Mouse (Mus musculus) cortical plate, adult 2 months (tissue): Measurements from ENCODE around the gene Tbxas1.

ENCODE experiments used
- CTCF ChIP-seq: fragments of 200-500 bp; IDR thresholded peaks from 2 replicates; pipeline ENCODE4 v1.5.1; 2011; ENCODE audit warnings: mild to moderate bottlenecking, control low read depth, low read length; ENCODE audit not compliant: insufficient read depth; ENCODE audit errors: extremely low read depth
- POLR2A ChIP-seq: fragments of 200-500 bp; IDR thresholded peaks from 2 replicates; pipeline ENCODE4 v1.6.1; 2011; ENCODE audit warnings: mild to moderate bottlenecking, low read length, control low read depth; ENCODE audit not compliant: insufficient read depth; ENCODE audit errors: extremely low read depth

GRCm38 (mm10) chr6:38922517-38922916 lies 47.3 kb downstream of the Tbxas1 start:
- TF ChIP-seq CTCF (no peak), POLR2A (no peak)
